Mouse (Mus musculus) liver, embryonic 14.5 days (tissue): ENCODE results near the gene Pigz.

Experiments
- CTCF ChIP-seq: IDR thresholded peaks from 2 replicates; pipeline ENCODE4 v1.5.1; 2016; ENCODE audit warnings: antibody characterized with exemption, low read depth, control low read depth
- EP300 ChIP-seq: IDR thresholded peaks from 2 replicates; pipeline ENCODE4 v1.6.1; 2016; ENCODE audit warnings: antibody characterized with exemption, low read depth

DNA sequence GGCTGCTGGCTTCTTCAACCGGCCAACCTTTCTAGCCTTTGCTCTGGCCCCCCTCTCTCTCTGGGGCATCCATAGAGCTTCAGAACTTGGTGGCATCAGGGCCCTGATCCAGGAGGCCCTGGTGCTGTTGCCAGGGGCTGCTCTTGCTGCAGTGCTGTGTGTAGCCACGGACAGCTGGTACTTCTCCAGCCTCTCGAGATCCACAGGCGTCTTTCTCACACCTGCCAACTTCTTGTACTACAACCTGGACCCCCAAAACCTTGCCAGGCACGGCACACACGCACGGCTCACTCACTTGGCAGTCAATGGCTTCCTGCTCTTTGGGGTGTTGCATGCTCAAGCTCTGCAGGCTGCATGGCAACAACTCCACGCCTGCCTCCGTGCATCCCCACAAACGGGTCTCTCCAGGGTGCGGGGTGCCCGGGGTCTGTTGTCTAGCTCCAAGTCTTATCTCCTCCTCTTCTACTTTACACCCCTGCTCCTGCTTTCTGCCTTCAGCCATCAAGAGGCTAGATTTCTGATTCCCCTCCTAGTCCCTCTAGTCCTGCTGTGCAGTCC, 11.1 kb downstream of the Pigz start:
- TF ChIP-seq EP300 (no peak), CTCF (no peak)
